Mouse (Mus musculus) E14TG2a.4 (cell line): ENCODE data around the gene Lysmd1.

Source experiments
- CTCF ChIP-seq: conservative IDR thresholded peaks from 2 replicates; pipeline ENCODE4 v1.5.1; 2014; ENCODE audit warnings: low read length
- NANOG ChIP-seq: IDR thresholded peaks from 2 replicates; pipeline ENCODE4 v1.6.1; 2014; ENCODE audit warnings: borderline replicate concordance, low read length, mixed read lengths
- POU5F1 ChIP-seq: IDR thresholded peaks from 2 replicates; pipeline ENCODE4 v1.6.1; 2014; ENCODE audit warnings: low read length, borderline replicate concordance

GRCm38 (mm10) chr3:95163419-95164255, 29.7 kb downstream of the Lysmd1 start:
- TF ChIP-seq CTCF (no peak), POU5F1 (no peak), NANOG (no peak)
